ENCODE assay signal across 8 mouse cellular contexts in genomic region chr8:70609368-70609848, GRCm38 (mm10). TPM values are rescaled to one million over a fixed set of nuclear protein-coding genes. Genes with fewer than 3 reads are reported as not detected.
A peak's percentile ranks its signal among the peaks of the same experiment; 100 is the strongest.
DNase-seq lines count a peak whose midpoint lies in the region; ATAC-seq and TF ChIP-seq lines count a peak whose summit lies in the region.

No protein-coding gene starts in this region.

- intact Hi-C loops in gastrocnemius, postnatal 14 days (cut with DNase I; ENCODE audit: low total_unique reads): no loop called here

- peaks cover 28% of the 10 kb centered on the region for H3K27me3 ChIP-seq in erythroblast, embryonic 14.5 days (ENCODE audit: control insufficient read depth)
- H3K27me3 ChIP-seq in limb, embryonic 12.5 days: no peaks in the 10 kb centered on the region
- peaks cover 5% of the 10 kb centered on the region for H3K27me3 ChIP-seq in midbrain, embryonic 12.5 days
- H3K27me3 ChIP-seq in small intestine, adult 2 months (ENCODE audit: control insufficient read depth, insufficient read depth, low read length): no peaks in the 10 kb centered on the region

- WGBS in limb, embryonic 12.5 days: 2% methylated on average over 39 of the region's 39 CpGs
- 2% methylated on average over 38 of the region's 39 CpGs for WGBS in midbrain, embryonic 12.5 days
- under 1% methylated on average over 36 of the region's 39 CpGs for WGBS in small intestine, adult 2 months

- H3K9me3 ChIP-seq in erythroblast, embryonic 14.5 days (ENCODE audit: control insufficient read depth, low read length): no peaks in the 10 kb centered on the region
- no peaks in the 10 kb centered on the region for H3K9me3 ChIP-seq in limb, embryonic 12.5 days
- no peaks in the 10 kb centered on the region for H3K9me3 ChIP-seq in midbrain, embryonic 12.5 days

- peaks cover 84% of the 10 kb centered on the region for H3K4me1 ChIP-seq in erythroblast, embryonic 14.5 days (ENCODE audit: control insufficient read depth)
- H3K4me1 ChIP-seq in limb, embryonic 12.5 days (replicated peaks): peaks cover 52% of the 10 kb centered on the region
- H3K4me1 ChIP-seq in midbrain, embryonic 12.5 days: peaks cover 60% of the 10 kb centered on the region
- H3K4me1 ChIP-seq in small intestine, adult 2 months (ENCODE audit: control insufficient read depth, insufficient read depth, insufficient read length, low read length): peaks cover 24% of the 10 kb centered on the region

- peak overlapping the region; percentile 77 for H3K9ac ChIP-seq in limb, embryonic 12.5 days (replicated peaks)
- peak overlapping the region; percentile 59 for H3K9ac ChIP-seq in midbrain, embryonic 12.5 days (replicated peaks)

- peak overlapping the region; percentile 76 for H3K4me3 ChIP-seq in erythroblast, embryonic 14.5 days (replicated peaks)
- H3K4me3 ChIP-seq in limb, embryonic 12.5 days (replicated peaks): peak overlapping the region; percentile 81
- peak overlapping the region; percentile 49 for H3K4me3 ChIP-seq in midbrain, embryonic 12.5 days
- H3K4me3 ChIP-seq in small intestine, adult 2 months (ENCODE audit: low read depth, low read length): peak overlapping the region; percentile 71

- H3K27ac ChIP-seq in limb, embryonic 12.5 days: peak overlapping the region; percentile 99
- H3K27ac ChIP-seq in midbrain, embryonic 12.5 days (replicated peaks): peak overlapping the region; percentile 93
- H3K27ac ChIP-seq in small intestine, adult 2 months (ENCODE audit: insufficient read depth, low read depth, low read length): peak overlapping the region; percentile 98

- TF ChIP-seq CTCF in small intestine, adult 2 months (IDR thresholded peaks at IDR 0.05; ENCODE audit: extremely low read depth, insufficient read length, insufficient replicate concordance, low read depth, low read length): no peak

- H3K36me3 ChIP-seq in erythroblast, embryonic 14.5 days (ENCODE audit: control insufficient read depth): peaks cover 3% of the 10 kb centered on the region
- H3K36me3 ChIP-seq in limb, embryonic 12.5 days: no peaks in the 10 kb centered on the region
- H3K36me3 ChIP-seq in midbrain, embryonic 12.5 days: no peaks in the 10 kb centered on the region
- no peaks in the 10 kb centered on the region for H3K36me3 ChIP-seq in small intestine, adult 2 months (ENCODE audit: control insufficient read depth, insufficient read depth, low read length)

- peak overlapping the region; percentile 95 for H3K4me2 ChIP-seq in limb, embryonic 12.5 days
- peak overlapping the region; percentile 90 for H3K4me2 ChIP-seq in midbrain, embryonic 12.5 days (replicated peaks)

- peak; percentile 54 to 69 for DNase-seq in cerebellum, postnatal 14 days
- peak; percentile 93 for DNase-seq in gastrocnemius, postnatal 14 days
- DNase-seq in hindlimb bud, embryonic 11.5 days (ENCODE audit: extremely low spot score, low read depth, low spot score): peak; percentile 70

- peak; percentile 14; the same call in 1 of the 2 replicates for TF ChIP-seq POLR2A in small intestine, adult 2 months (IDR thresholded peaks at IDR 0.05; ENCODE audit: low read depth, low read length)

- no peak for ATAC-seq in erythroblast, adult 5-6 weeks (replicated peaks; ENCODE audit: low FRiP score, poor library complexity, severe bottlenecking)
- ATAC-seq in limb, embryonic 12.5 days (ENCODE audit: insufficient number of reproducible peaks, insufficient read depth, low FRiP score, low TSS enrichment, low read depth): peak; percentile 63
- ATAC-seq in midbrain, embryonic 12.5 days (ENCODE audit: low FRiP score, low read depth): peak; percentile 61

RNA-seq across cellular contexts. Expression of gene Ssbp4, which starts 0.7 kb away (rescaled TPM):
- 40.7 and 52.6 TPM in 2 replicates for polyA plus RNA-seq in erythroblast, embryonic 14.5 days (2012)
- 6.3 and 10.9 TPM in 2 replicates for total RNA-seq in erythroblast, adult 5-6 weeks (2015; ENCODE audit: low replicate concordance)
- 6.3 and 13.8 TPM in 2 replicates for total RNA-seq in erythroblast, adult 5-6 weeks (2017; ENCODE audit: low replicate concordance)
- 10 to 100 TPM; 22.9 to 25.7 TPM for total RNA-seq in gastrocnemius, postnatal 14 days (2021)
- polyA plus RNA-seq in limb, embryonic 12.5 days (2016; fragmentation: Nextera tagmentation; extraction: Ambion mirVana): 137 and 151 TPM in 2 replicates
- polyA plus RNA-seq in midbrain, embryonic 12.5 days (2016; fragmentation: Nextera tagmentation; extraction: Ambion mirVana): 115 and 118 TPM in 2 replicates
- polyA plus RNA-seq in small intestine, adult 2 months (2012; rRNA removed): 81.7 and 138 TPM in 2 replicates

RNA-seq across cellular contexts. Expression of gene Lrrc25, which starts 6.5 kb away (rescaled TPM):
- 0.12 and 0.40 TPM in 2 replicates for polyA plus RNA-seq in erythroblast, embryonic 14.5 days (2012)
- total RNA-seq in erythroblast, adult 5-6 weeks (2015; ENCODE audit: low replicate concordance): 5.4 and 9.0 TPM in 2 replicates
- total RNA-seq in erythroblast, adult 5-6 weeks (2017; ENCODE audit: low replicate concordance): 0.98 and 2.3 TPM in 2 replicates
- under 1 TPM; 0.53 to 0.88 TPM for total RNA-seq in gastrocnemius, postnatal 14 days (2021)
- polyA plus RNA-seq in limb, embryonic 12.5 days (2016; fragmentation: Nextera tagmentation; extraction: Ambion mirVana): 0.76 and 1.2 TPM in 2 replicates
- polyA plus RNA-seq in midbrain, embryonic 12.5 days (2016; fragmentation: Nextera tagmentation; extraction: Ambion mirVana): 1.0 and 1.6 TPM in 2 replicates
- polyA plus RNA-seq in small intestine, adult 2 months (2012; rRNA removed): 6.7 and 7.1 TPM in 2 replicates

RNA-seq across cellular contexts. Expression of gene Isyna1, which starts 15.2 kb away (rescaled TPM):
- 13.3 and 13.4 TPM in 2 replicates for polyA plus RNA-seq in erythroblast, embryonic 14.5 days (2012)
- total RNA-seq in erythroblast, adult 5-6 weeks (2015; ENCODE audit: low replicate concordance): 3.8 and 6.1 TPM in 2 replicates
- total RNA-seq in erythroblast, adult 5-6 weeks (2017; ENCODE audit: low replicate concordance): 1.4 and 7.7 TPM in 2 replicates
- 10 to 100 TPM; 18.7 to 24.7 TPM for total RNA-seq in gastrocnemius, postnatal 14 days (2021)
- 177 and 180 TPM in 2 replicates for polyA plus RNA-seq in limb, embryonic 12.5 days (2016; fragmentation: Nextera tagmentation; extraction: Ambion mirVana)
- polyA plus RNA-seq in midbrain, embryonic 12.5 days (2016; fragmentation: Nextera tagmentation; extraction: Ambion mirVana): 107 and 112 TPM in 2 replicates
- 61.8 and 92.4 TPM in 2 replicates for polyA plus RNA-seq in small intestine, adult 2 months (2012; rRNA removed)

RNA-seq across cellular contexts. Expression of gene Gdf15, which starts 22.8 kb away (rescaled TPM):
- 0.13 TPM in 1 of 2 replicates, not detected in the other for polyA plus RNA-seq in erythroblast, embryonic 14.5 days (2012)
- total RNA-seq in erythroblast, adult 5-6 weeks (2015; ENCODE audit: low replicate concordance): not detected in 2 replicates
- total RNA-seq in erythroblast, adult 5-6 weeks (2017; ENCODE audit: low replicate concordance): 0.60 TPM in 1 of 2 replicates, not detected in the other
- total RNA-seq in gastrocnemius, postnatal 14 days (2021): not detected
- 0.15 TPM in 1 of 2 replicates, not detected in the other for polyA plus RNA-seq in limb, embryonic 12.5 days (2016; fragmentation: Nextera tagmentation; extraction: Ambion mirVana)
- 0.17 TPM in 1 of 2 replicates, not detected in the other for polyA plus RNA-seq in midbrain, embryonic 12.5 days (2016; fragmentation: Nextera tagmentation; extraction: Ambion mirVana)
- polyA plus RNA-seq in small intestine, adult 2 months (2012; rRNA removed): 4.1 and 6.7 TPM in 2 replicates

RNA-seq across cellular contexts. Expression of gene Pgpep1, which starts 50.8 kb away (rescaled TPM):
- 0.29 and 0.32 TPM in 2 replicates for polyA plus RNA-seq in erythroblast, embryonic 14.5 days (2012)
- 1.2 and 5.9 TPM in 2 replicates for total RNA-seq in erythroblast, adult 5-6 weeks (2015; ENCODE audit: low replicate concordance)
- total RNA-seq in erythroblast, adult 5-6 weeks (2017; ENCODE audit: low replicate concordance): 0.28 and 1.4 TPM in 2 replicates
- 10 to 100 TPM; 18.2 to 21.6 TPM for total RNA-seq in gastrocnemius, postnatal 14 days (2021)
- 45.7 and 53.9 TPM in 2 replicates for polyA plus RNA-seq in limb, embryonic 12.5 days (2016; fragmentation: Nextera tagmentation; extraction: Ambion mirVana)
- 82.7 and 93.7 TPM in 2 replicates for polyA plus RNA-seq in midbrain, embryonic 12.5 days (2016; fragmentation: Nextera tagmentation; extraction: Ambion mirVana)
- 49.5 and 129 TPM in 2 replicates for polyA plus RNA-seq in small intestine, adult 2 months (2012; rRNA removed)
